Mouse (Mus musculus): ENCODE data around the gene C1qa.

DNA sequence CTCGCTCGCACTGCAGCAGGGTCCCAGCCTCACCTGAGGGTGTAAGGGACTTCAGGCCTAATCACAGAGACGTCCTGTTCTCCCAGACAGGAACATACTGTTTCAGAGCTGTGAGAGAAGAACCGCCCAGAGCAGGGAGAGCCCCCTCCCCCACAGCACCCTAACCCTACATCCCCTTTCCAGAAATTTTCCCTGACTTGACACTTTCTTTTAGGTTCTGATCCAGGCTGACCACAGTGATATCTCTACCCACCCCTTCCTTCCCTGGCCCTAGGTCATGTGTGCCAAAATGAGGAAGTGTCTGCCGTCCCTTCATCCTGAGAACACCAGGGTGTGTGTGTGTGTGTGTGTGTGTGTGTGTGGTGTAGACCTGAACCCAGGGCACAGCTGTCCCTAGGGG lies 5.8 kb downstream of the C1qa start, which contains the start of gene C1qc:
- TF ChIP-seq EP300 (IDR thresholded peaks at IDR 0.05; ENCODE audit: low read depth), result no peak
- no peak for TF ChIP-seq CTCF (IDR thresholded peaks at IDR 0.05; ENCODE audit: low read depth)
